In genomic region chr2:157758395-157758794, GRCm38 (mm10) we compare ENCODE assay signal across 13 mouse cellular contexts.
"Had no signal": no experiment of that assay in that cellular context is flagged by ENCODE, and none has a peak within 500 bp of the region (broad histone marks: within the 10 kb centered on the region; RNA-seq: fewer than 3 reads in every experiment).

No protein-coding gene starts in this region.

- H3K4me1 ChIP-seq: midbrain, embryonic 10.5 days had no signal

- H3K4me3 ChIP-seq: limb, embryonic 13.5 days; midbrain, embryonic 10.5 days; midbrain, embryonic 15.5 days; neural tube, embryonic 13.5 days had no signal

- ATAC-seq: midbrain, embryonic 15.5 days had no signal

- DNase-seq: kidney, adult 18-20 months; kidney, postnatal 10 days; left cerebral cortex, postnatal 4 days; lung, adult 18-20 months; retina, postnatal 1 day; right cerebral cortex, postnatal 4 days; spleen, adult 18-20 months; thymus, adult 18-20 months; thymus, postnatal 4 days had no signal

- H3K27me3 ChIP-seq: limb, embryonic 13.5 days; midbrain, embryonic 15.5 days; neural tube, embryonic 13.5 days had no signal

- H3K4me2 ChIP-seq: limb, embryonic 13.5 days; midbrain, embryonic 15.5 days; neural tube, embryonic 13.5 days had no signal

- H3K9me3 ChIP-seq: limb, embryonic 13.5 days; midbrain, embryonic 10.5 days; midbrain, embryonic 15.5 days; neural tube, embryonic 13.5 days had no signal

- H3K9ac ChIP-seq: limb, embryonic 13.5 days; midbrain, embryonic 15.5 days; neural tube, embryonic 13.5 days had no signal

- H3K36me3 ChIP-seq: limb, embryonic 13.5 days; midbrain, embryonic 10.5 days; midbrain, embryonic 15.5 days; neural tube, embryonic 13.5 days had no signal

- H3K27ac ChIP-seq: limb, embryonic 13.5 days; midbrain, embryonic 10.5 days; midbrain, embryonic 15.5 days; neural tube, embryonic 13.5 days had no signal
